Mouse (Mus musculus): ENCODE measurements around the gene Rnf38. TPM values are rescaled to one million over a fixed set of nuclear protein-coding genes. Genes with fewer than 3 reads are reported as not detected.

The Rnf38 gene
- total RNA-seq, 2 experiments from 2014 or later, result 39.2 to 46.9 TPM

DNA sequence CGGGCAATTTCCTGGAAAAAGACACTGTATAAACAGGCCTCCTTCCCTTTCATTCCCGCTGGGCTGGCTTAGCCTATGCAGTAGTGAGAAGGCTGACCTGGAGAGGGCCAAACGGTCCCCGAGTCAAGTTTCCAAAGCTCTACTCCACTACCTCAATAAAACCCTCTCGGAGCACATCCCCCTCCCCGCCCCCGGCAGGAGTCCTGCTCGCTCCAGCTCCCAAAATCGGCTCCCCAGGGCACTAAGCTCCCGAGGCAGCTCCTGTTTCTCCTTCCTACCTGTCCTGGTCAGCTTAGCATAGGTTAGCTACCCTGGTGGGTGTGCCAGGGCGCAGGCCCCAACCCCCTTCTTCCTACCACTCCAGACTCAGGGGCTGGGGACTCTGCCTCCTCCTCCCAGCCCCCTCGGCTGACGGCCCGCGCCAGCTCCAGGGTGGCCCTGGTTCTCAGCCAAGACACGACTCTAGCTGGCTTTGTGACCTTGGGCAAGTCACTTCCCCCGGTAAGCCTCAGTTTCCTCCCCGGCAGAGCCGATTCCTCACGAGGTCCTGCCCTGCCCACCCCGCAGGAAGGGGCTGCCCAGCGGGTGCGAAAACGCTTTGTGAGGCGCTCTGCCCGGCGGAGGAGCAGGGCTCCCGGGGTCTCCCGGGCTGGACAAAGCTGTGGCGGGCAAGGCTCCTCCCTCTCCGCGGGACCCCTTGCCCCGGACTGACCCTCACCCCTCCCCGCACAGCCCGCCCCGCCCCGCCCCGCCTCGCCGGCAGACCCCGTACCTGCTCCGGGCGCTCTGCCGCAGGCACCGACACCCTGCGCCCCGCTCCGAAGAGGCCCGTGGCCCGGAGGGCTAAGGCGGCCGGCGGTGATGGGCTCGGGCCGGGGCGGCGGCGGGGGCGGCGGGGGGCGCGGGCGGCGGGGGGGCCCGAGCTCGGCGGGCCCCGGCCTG lies 547 bp downstream of the Rnf38 start:
- no peak for ATAC-seq (replicated peaks; ENCODE audit: low FRiP score, poor library complexity, severe bottlenecking)

DNA sequence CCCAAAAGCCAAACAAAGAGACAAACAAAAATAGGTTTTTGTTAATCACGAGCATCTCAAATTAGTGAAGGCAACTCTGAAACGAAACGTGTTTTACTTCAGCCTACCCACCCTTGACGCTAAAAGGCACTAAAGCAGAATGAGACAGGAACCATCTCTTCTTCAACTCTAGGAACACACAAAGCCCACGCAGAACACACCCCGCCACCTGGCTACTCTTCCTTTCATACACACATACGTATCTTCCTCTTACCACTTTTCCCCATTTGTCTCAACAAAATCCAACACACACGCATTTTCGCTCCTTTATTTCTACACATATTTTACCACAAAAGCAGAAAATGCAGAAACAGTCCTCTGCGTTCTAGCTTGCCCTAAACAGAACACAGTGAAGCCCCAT lies 8.5 kb downstream of the Rnf38 start:
- no peak for ATAC-seq (replicated peaks; ENCODE audit: low FRiP score, poor library complexity, severe bottlenecking)

DNA sequence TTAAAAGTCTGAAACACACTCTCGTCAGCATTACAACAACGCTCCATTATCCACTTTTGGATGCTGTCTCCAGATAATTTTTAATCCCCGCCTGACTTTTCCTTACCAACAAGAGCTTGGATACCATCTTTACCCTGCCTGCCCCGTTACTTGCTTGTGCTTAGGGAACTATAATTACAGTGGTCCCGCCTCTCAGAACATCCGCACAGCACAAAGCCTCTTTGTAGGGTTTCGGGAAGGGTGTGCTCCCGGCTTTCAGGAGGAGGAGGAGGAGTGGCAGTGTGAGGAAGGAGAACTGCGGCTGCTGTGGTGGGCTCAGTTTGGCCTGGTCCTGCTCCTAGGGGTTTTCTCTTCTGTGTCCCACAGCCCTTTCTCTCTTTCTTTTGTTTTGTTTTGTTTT lies 9.4 kb downstream of the Rnf38 start:
- no peak for ATAC-seq (replicated peaks; ENCODE audit: low FRiP score, poor library complexity, severe bottlenecking)

DNA sequence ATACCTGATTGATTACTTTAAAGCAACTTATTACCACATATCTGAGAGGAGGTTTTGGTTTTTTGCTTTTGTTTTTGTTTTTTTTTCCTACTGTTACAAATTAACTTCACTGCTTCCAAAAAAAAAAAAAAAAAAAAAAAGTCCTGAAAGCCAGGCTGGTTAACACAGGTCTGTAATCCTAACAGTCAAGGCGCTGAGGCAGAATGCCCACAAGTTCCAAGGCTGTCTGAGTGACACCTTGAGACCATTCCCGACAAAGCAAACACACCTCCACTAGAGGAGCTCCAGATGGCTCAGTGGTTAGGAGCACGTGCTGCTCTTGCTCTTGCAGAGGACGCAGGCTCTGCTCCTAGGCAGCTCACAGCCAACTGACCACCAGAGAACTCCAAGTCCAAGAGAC lies 10.1 kb downstream of the Rnf38 start:
- no peak for ATAC-seq (replicated peaks; ENCODE audit: low FRiP score, poor library complexity, severe bottlenecking)

DNA sequence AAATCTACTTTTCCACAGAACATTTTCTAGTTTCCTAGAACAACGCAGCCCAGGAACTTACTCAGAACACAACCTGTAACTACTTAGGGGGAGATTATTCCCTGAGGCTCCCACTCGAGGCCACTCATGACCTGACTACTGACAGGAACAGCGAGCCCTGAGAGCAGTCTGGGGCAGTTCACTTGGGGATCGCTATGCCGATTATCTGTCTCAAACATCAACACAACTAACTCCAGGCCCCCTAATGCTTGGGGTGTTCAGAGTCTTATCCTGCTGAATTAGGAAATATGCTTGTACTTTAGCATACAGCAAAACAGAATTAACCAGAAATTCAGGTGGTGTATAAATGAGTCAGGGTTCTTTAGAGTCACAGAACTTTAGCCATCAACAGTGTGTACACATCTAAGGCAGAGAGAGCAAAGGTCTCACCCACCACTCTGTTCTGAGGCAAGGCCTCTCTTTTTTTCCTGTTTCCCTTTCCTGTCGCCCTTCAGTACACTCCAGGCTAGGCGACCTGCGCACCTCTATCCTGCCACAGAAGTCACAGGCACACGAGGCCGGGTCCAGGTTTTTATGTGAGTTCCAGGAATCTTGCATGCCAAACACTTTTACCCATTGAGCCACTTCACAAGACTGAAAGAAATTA lies 16.7 kb downstream of the Rnf38 start:
- no peak for ATAC-seq (replicated peaks; ENCODE audit: low FRiP score, poor library complexity, severe bottlenecking)

DNA sequence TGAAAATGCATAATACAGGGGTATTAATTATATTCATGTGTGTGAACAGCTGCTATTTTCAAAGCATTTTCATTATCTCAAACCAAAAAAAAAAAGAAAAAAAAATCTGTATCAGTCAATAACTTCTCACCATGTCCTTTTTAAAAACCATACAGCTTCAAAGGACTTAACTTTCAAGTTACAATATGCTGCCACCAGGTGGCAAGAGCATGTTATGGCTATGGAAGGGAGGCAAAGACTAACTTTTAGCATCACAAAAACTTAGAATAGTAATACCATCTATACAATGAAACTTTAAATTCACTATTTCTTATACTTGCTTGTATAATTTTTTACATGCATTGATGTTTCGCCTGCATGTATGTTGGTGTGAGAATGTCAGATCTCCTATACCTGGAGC lies 33.6 kb downstream of the Rnf38 start:
- no peak for ATAC-seq (replicated peaks; ENCODE audit: low FRiP score, poor library complexity, severe bottlenecking)

DNA sequence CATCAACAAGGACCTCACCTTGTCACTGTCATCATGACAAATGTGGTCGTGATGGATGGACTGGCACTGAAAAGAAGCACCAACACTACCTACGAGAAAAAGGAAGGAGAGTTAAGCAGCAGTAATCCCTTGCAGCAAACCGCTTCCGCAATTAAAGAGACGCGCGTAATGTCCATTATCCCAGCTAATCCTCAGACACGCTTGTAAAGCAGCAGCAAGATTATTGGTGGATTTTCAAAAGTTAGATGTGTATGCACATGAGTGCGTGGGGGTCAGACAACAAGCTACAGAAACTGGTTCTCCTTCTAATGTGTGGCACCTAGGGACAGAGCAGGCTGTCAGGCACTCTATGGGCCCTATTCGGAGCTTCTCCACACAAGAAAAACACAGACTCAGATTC lies 46.2 kb downstream of the Rnf38 start:
- ATAC-seq (replicated peaks; ENCODE audit: low FRiP score, poor library complexity, severe bottlenecking), result no peak

DNA sequence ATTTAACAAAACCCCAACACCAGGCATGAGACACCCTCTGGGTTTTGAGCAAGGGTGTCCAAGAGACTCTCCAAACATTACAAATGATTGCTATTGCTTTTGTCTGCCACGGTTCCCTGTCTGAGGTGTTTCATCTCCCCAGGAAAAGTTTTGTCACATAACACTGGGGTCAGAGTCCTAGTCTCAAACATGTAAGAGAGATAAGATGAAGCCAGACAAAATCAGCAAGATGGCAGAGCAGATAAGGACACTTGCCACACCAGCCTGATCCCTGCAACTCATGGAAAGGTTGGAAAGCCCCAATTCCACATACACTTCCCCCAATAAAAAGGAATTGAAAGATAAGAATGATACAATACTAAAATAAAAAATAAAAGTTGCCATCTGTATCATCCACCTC lies 49.7 kb downstream of the Rnf38 start:
- ATAC-seq (replicated peaks; ENCODE audit: low FRiP score, poor library complexity, severe bottlenecking), result no peak

DNA sequence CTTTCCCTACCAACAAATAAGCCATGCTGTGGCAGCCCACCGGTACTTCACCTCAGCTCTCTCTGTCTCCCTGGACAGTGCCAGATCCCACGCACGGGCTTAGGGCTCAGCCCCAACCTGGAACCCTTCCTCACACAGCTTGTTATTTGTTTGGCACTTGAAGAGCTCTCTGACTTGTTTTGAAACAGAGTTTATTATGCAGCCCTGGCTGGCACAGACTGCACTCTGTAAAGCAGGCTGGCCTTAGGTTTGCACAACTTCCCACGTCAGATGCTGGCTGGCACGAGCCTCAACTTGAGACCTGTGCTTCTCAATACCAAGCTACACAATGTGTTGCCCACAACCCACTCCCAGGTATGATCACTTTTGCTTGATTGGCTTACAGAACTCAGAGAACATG lies 53.8 kb downstream of the Rnf38 start:
- no peak for ATAC-seq (replicated peaks; ENCODE audit: low FRiP score, poor library complexity, severe bottlenecking)

DNA sequence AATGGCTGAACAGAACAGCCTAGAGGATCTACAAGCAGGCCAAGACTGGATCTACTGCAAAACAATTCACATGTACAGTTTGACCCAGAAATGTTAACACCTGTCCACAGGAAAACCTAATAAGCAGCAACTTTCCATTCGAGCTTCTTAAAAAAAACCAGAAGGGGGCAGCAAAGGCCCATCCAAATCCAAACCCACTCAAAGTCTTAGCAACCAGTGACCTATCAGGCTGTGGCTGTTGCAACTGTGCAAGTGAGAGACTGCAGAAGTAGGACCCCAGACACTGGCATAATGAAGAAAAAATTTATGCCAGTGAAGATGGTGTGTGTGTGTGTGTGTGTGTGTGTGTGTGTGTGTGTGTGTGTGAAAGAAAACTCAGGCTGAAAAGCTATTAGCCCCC lies 60.4 kb downstream of the Rnf38 start:
- ATAC-seq (replicated peaks; ENCODE audit: low FRiP score, poor library complexity, severe bottlenecking), result 0 out of 2 replicates have a peak, but pooled peaks have one; percentile 45

DNA sequence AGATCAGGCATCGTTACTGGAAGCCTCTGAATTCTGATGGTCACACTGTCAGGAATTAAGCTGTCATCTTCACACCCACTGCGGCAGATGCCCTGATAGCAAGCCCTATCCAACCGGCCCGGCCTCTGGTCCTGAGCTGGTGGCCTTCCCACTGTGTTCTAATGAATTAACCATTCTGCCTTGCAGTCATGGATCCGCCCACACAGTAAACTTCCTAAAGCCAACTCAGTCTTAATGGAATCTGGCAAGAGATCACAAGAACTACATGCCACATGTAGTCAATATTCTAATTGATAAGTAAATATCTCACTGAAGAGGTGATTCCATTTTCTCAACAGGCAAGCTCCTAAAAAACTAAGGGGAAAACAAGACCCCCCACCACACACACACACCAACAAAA lies 60.9 kb downstream of the Rnf38 start:
- no peak for ATAC-seq (replicated peaks; ENCODE audit: low FRiP score, poor library complexity, severe bottlenecking)

DNA sequence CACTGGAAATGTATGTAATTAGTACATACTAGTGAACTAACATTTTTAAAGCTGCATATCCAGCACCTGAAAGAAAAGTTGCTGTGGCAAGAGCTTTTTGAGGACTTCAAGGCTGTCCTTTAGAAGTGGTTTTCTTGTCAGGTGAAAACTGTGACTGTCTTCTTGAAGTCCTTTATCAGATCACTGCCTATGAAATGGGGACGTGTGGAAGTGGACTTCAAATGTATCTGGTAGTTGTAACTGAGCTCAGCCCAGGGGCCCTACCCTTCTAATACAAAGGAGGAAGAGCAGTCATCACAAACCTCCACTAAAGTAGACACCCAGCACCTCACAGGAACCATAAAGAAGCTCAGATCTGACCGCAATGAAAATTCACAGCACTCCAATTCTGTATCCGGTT lies 63.7 kb downstream of the Rnf38 start:
- ATAC-seq (replicated peaks; ENCODE audit: low FRiP score, poor library complexity, severe bottlenecking), result no peak

DNA sequence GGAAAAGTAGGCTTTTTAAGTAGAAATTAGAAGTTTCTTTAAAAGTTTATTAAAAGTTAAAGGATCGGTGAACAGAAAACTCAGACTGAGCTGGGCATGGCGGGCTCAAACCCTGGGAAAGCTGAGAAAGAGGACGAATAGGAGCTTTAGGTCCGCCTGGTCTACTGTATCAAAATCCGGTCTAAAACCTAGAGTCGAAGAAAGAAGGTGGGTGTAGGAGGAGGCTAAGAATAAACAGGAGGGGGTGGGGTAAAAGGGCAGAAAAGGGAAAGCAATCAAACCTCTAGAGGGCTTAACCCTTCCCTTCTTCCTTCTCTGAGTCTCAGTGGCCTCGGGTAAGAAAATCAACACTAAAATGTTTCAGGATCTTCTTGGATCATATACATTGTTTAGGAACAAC lies 64.8 kb downstream of the Rnf38 start:
- no peak for ATAC-seq (replicated peaks; ENCODE audit: low FRiP score, poor library complexity, severe bottlenecking)

DNA sequence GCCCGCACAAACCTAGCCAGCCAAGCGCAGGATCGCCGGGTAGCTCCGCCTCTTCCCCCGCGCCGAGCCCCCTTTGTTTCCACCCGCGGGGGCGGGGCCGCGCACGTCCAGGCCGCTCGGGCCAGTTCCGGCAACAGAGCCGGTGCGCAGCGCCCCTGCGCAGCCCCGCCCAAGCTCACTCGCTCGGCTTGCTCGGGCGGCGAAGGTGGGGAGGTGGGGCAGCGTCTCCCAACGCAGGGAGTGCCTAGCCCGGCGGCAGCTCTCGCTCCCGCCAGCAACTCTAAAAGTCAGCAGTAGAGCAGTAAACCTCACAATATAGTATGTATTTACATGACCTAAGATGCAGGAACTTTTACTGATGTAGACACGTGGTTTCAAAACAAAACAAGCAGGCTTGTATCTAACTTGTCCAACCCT lies 65.3 kb downstream of the Rnf38 start:
- ATAC-seq (replicated peaks; ENCODE audit: low FRiP score, poor library complexity, severe bottlenecking), result peak; percentile 93

DNA sequence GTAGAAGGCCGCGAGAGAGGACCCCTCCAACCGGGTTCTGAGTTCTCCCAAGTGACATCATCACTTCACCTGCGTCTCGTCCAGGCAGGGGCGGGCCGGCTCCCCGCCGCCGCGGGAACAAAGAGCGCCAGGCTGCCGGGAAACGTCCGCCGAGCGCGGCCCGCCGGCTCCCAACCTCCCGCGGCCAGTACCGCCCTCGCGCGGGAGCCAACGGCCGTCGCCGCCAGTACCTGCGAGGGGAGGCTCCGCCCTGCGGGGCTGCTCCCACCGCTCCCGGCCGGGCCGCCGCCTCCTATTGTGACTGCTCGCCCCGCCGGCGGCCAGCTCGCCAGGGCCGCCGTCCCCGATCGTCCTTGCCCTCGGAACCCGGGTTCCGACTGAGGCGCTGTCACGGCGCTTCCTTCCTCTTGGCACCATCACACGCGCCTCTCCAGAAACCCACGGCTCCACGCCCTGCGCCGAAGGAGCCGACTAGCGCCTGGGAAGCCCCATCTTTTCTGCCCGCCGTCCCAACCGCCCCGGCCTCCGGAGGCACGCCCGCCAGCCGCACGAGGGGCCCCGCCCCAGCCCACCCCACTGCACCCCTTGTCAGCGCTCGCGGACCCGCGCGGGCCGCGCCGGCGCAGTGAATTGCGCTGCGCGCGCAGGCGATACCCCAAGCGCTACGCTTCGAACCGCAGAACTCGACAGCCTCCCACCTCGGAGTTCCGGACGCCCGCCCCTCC lies 66.0 kb downstream of the Rnf38 start:
- ATAC-seq (replicated peaks; ENCODE audit: low FRiP score, poor library complexity, severe bottlenecking), result peak; percentile 81

DNA sequence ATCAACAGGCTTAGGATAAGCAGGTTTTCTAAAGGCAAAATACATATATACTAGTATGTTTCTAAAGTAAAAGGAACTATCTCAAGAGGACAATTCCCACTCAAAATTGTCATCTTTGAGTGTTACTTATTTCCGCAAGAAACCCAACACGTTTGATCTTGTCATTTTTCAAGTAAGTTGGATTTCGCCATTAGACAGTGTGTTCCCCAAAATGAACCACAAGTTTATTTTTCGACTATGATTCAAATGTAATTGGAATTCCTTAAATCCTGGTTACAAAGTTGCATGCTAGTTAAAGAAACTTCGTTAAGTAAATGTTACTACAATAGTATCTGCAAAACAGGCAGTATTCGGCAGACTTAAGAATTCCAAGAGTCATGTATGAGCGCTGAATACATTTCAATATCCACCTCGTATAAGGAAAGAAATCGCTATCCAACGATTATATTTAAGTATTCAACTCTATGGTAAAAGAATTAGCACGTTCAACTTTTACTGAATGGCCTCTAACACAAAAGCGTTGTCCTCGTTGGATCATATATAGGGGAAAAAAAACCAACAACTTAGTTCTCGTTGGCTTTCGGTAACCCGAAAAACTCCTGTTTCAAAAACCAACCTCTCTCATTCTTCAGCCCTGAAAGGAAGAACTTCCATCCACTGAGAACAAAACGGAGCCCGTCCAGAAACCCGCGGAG lies 66.7 kb downstream of the Rnf38 start:
- no peak for ATAC-seq (replicated peaks; ENCODE audit: low FRiP score, poor library complexity, severe bottlenecking)

DNA sequence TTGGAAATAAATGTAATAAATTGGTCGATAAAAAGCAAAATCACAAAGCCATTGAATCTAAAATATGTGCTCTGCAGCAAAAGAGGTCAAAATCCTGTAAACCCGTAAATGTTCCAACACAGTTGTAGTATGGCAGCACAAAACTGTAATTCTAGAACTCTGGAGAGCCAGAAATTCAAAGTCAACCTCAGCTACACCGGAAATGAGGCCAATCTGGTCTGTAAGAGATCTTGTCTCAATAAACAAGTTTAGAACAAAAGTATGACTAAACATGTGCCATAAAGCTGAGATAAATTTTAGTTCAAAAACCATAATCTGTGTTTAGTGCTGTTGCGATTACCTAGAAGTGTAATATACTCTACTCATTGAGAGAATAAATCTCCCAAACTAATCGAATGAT lies 69.0 kb downstream of the Rnf38 start:
- no peak for ATAC-seq (replicated peaks; ENCODE audit: low FRiP score, poor library complexity, severe bottlenecking)

DNA sequence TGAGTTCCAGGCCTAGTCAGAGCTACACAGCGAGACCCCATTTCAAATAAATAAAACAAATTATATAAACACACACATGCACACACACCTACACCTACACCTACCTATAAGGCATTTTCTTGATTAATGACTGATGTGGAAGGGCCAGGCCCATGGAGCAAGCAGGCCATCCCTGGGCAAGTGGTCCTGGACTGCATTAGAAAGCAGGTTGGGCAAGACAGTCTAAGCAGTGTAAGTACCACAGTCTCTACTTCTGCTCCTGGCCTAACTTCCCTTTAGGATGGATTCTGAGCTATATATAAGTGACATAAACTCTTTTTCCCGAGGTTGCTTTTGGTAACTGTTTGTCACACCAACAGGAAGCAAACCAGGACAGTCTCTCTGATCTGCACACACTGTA lies 70.6 kb downstream of the Rnf38 start:
- ATAC-seq (replicated peaks; ENCODE audit: low FRiP score, poor library complexity, severe bottlenecking), result no peak

DNA sequence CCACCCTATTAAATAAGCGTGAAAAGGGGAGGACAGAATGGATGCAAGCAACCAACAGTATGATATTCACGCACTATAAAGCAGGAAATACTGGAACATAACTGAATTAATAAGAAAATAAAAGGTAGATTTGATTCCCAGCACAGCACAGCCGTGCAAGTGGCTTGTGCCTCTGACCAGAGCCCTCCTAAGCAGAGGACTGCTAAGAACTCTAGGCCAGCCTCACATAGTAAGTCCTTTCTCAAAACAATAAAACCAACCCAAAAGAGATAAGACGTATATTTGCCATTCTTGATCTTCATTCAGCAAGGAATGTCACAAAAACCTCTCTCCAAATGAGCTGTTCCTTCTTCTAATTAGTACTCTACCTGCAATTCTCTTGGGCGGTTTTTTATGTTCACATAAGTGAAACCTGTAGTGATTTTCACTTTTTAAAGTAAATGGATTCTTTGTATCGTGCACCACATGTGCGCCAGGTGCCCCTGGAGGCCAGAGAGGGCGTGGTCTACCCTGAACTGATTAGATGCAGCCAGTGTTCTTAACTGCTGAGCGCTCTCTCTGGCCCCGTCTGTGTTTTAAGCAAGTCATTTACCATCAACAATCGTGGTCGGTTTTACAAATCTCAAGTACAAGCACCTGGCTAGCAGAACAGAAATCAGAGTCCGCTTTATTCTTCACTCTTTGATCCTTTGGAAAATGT lies 72.4 kb downstream of the Rnf38 start:
- ATAC-seq (replicated peaks; ENCODE audit: low FRiP score, poor library complexity, severe bottlenecking), result 0 out of 2 replicates have a peak, but pooled peaks have one; percentile 42
